Mouse (Mus musculus): ENCODE measurements around the gene Cd300lb. TPM values are rescaled to one million over a fixed set of nuclear protein-coding genes. Genes with fewer than 3 reads are reported as not detected.
"Not testable (repeated sequence)": the region's sequence is repeated elsewhere in the genome, so short reads cannot be mapped to it uniquely, and the experiment has no call there.

Gene Cd300lb
- polyA plus RNA-seq, 1 experiment from 2014 or later, result 0.15 TPM

GRCm38 (mm10) chr11:114912847-114913246 lies 21.3 kb downstream of the Cd300lb start:
- Histone ChIP-seq H3K27ac (replicated peaks) (no peak overlapping the region), H3K9ac (no peak overlapping the region), H3K4me3 (no peak overlapping the region), H3K36me3 (no peaks in the 10 kb centered on the region), H3K4me1 (replicated peaks) (0 out of 2 replicates have a peak, but pooled peaks cover 4% of the 10 kb centered on the region), H3K9me3 (no peaks in the 10 kb centered on the region), H3K4me2 (no peak overlapping the region), H3K27me3 (peaks cover 11% of the 10 kb centered on the region)
- ATAC-seq (ENCODE audit: low read depth), result 0 out of 2 replicates have a peak, but pooled peaks have one; percentile 50
- WGBS, result 19% methylated on average over 9 of the region's 9 CpGs

- ATAC-seq (ENCODE audit: low read depth); H3K9ac ChIP-seq: not testable (repeated sequence)
- 43% methylated on average over 3 of the region's 3 CpGs for WGBS
Measured at GRCm38 (mm10) chr11:114909538-114909937, 24.6 kb downstream of the Cd300lb start.

GRCm38 (mm10) chr11:114908086-114908485 lies 26.1 kb downstream of the Cd300lb start:
- 51% methylated on average over 4 of the region's 4 CpGs for WGBS
- Histone ChIP-seq H3K27me3 (peaks cover 5% of the 10 kb centered on the region; the same call in 1 of the 2 replicates), H3K27ac (replicated peaks) (no peak overlapping the region), H3K36me3 (no peaks in the 10 kb centered on the region), H3K4me3 (no peak overlapping the region), H3K4me1 (replicated peaks) (0 out of 2 replicates have a peak, but pooled peaks cover 4% of the 10 kb centered on the region), H3K9me3 (no peaks in the 10 kb centered on the region), H3K4me2 (no peak overlapping the region), H3K9ac (no peak overlapping the region)
- no peak for ATAC-seq (ENCODE audit: low read depth)

More at GRCm38 (mm10) chr11:114909538-114909937, 24.6 kb downstream of the Cd300lb start:
- not testable (repeated sequence) for H3K27ac ChIP-seq (replicated peaks); H3K9me3 ChIP-seq; H3K4me3 ChIP-seq; H3K4me2 ChIP-seq; H3K36me3 ChIP-seq; H3K4me1 ChIP-seq (replicated peaks)
- H3K27me3 ChIP-seq, result peaks cover 14% of the 10 kb centered on the region

GRCm38 (mm10) chr11:114907567-114907966 lies 26.6 kb downstream of the Cd300lb start:
- H3K9ac ChIP-seq, result no peak overlapping the region
- H3K4me2 ChIP-seq, result no peak overlapping the region
- H3K9me3 ChIP-seq, result no peaks in the 10 kb centered on the region
- ATAC-seq (ENCODE audit: low read depth), result no peak
- no peaks in the 10 kb centered on the region for H3K36me3 ChIP-seq
- 0 out of 2 replicates have a peak, but pooled peaks cover 4% of the 10 kb centered on the region for H3K4me1 ChIP-seq (replicated peaks)
- H3K27me3 ChIP-seq, result peaks cover 4% of the 10 kb centered on the region; the same call in 1 of the 2 replicates
- 88% methylated on average over 4 of the region's 4 CpGs for WGBS
- H3K27ac ChIP-seq (replicated peaks), result no peak overlapping the region
- no peak overlapping the region for H3K4me3 ChIP-seq

- peaks cover 4% of the 10 kb centered on the region for H3K27me3 ChIP-seq
- no peak overlapping the region for H3K4me2 ChIP-seq
- H3K4me3 ChIP-seq, result no peak overlapping the region
- no peaks in the 10 kb centered on the region for H3K9me3 ChIP-seq
- H3K9ac ChIP-seq, result no peak overlapping the region
- H3K4me1 ChIP-seq (replicated peaks), result 0 out of 2 replicates have a peak, but pooled peaks cover 3% of the 10 kb centered on the region
- H3K36me3 ChIP-seq, result no peaks in the 10 kb centered on the region
- H3K27ac ChIP-seq (replicated peaks), result no peak overlapping the region
- ATAC-seq (ENCODE audit: low read depth), result no peak
- 96% methylated on average over 4 of the region's 4 CpGs for WGBS
Measured at GRCm38 (mm10) chr11:114903224-114903623, 31.0 kb downstream of the Cd300lb start.

GRCm38 (mm10) chr11:114898026-114898425 lies 36.2 kb downstream of the Cd300lb start:
- Histone ChIP-seq H3K9me3 (no peaks in the 10 kb centered on the region), H3K27ac (replicated peaks) (no peak overlapping the region), H3K4me2 (no peak overlapping the region), H3K27me3 (no peaks in the 10 kb centered on the region; the same call in 1 of the 2 replicates), H3K4me1 (replicated peaks) (no peaks in the 10 kb centered on the region), H3K9ac (no peak overlapping the region), H3K36me3 (no peaks in the 10 kb centered on the region), H3K4me3 (no peak overlapping the region)
- no peak for ATAC-seq (ENCODE audit: low read depth)
- WGBS, result 41% methylated on average over 1 of the region's 1 CpGs

GRCm38 (mm10) chr11:114896085-114896484 lies 38.1 kb downstream of the Cd300lb start:
- Histone ChIP-seq H3K27me3 (no peaks in the 10 kb centered on the region; the same call in 1 of the 2 replicates), H3K4me1 (replicated peaks) (no peaks in the 10 kb centered on the region), H3K4me2 (no peak overlapping the region), H3K4me3 (no peak overlapping the region), H3K27ac (replicated peaks) (no peak overlapping the region), H3K9me3 (no peaks in the 10 kb centered on the region), H3K36me3 (no peaks in the 10 kb centered on the region), H3K9ac (no peak overlapping the region)
- ATAC-seq (ENCODE audit: low read depth), result no peak
- WGBS, result 91% methylated on average over 3 of the region's 3 CpGs

- Histone ChIP-seq H3K4me1 (replicated peaks) (no peaks in the 10 kb centered on the region), H3K9me3 (no peaks in the 10 kb centered on the region), H3K4me3 (no peak overlapping the region), H3K36me3 (no peaks in the 10 kb centered on the region), H3K9ac (no peak overlapping the region), H3K4me2 (no peak overlapping the region), H3K27me3 (no peaks in the 10 kb centered on the region), H3K27ac (replicated peaks) (no peak overlapping the region)
- no peak for ATAC-seq (ENCODE audit: low read depth)
- WGBS, result 70% methylated on average over 5 of the region's 5 CpGs
Measured at GRCm38 (mm10) chr11:114890542-114890941, 43.6 kb downstream of the Cd300lb start.

GRCm38 (mm10) chr11:114889991-114890518 lies 44.1 kb downstream of the Cd300lb start, which contains the start of gene Cd300a:
Gene Cd300a (plus strand): TSS chr11:114890041.
- ATAC-seq (ENCODE audit: low read depth), result no peak
- H3K27me3 ChIP-seq, result no peaks in the 10 kb centered on the region; the same call in 1 of the 2 replicates
- 75% methylated on average over 18 of the region's 18 CpGs for whole genome bisulfite sequencing
- no peak within 1 kb of the TSS for H3K27ac ChIP-seq (replicated peaks)
- no peaks in the 10 kb centered on the region for H3K4me1 ChIP-seq (replicated peaks)
- H3K36me3 ChIP-seq, result no peaks in the 10 kb centered on the region
- no peaks in the 10 kb centered on the region for H3K9me3 ChIP-seq
- no peak within 1 kb of the TSS for H3K4me2 ChIP-seq
- no peak within 1 kb of the TSS for H3K4me3 ChIP-seq
- H3K9ac ChIP-seq, result no peak within 1 kb of the TSS

- Histone ChIP-seq H3K27me3 (no peaks in the 10 kb centered on the region; the same call in 1 of the 2 replicates), H3K27ac (replicated peaks) (no peak overlapping the region), H3K4me1 (replicated peaks) (no peaks in the 10 kb centered on the region), H3K4me2 (no peak overlapping the region), H3K4me3 (no peak overlapping the region), H3K9me3 (no peaks in the 10 kb centered on the region), H3K9ac (no peak overlapping the region), H3K36me3 (no peaks in the 10 kb centered on the region)
- ATAC-seq (ENCODE audit: low read depth), result no peak
- 91% methylated on average over 4 of the region's 4 CpGs for WGBS
Measured at GRCm38 (mm10) chr11:114884380-114885100, 49.6 kb downstream of the Cd300lb start.

GRCm38 (mm10) chr11:114883251-114883789 lies 50.9 kb downstream of the Cd300lb start:
- no peak for ATAC-seq (ENCODE audit: low read depth)
- WGBS, result 93% methylated on average over 4 of the region's 4 CpGs
- Histone ChIP-seq H3K4me2 (no peak overlapping the region), H3K4me1 (replicated peaks) (no peaks in the 10 kb centered on the region), H3K36me3 (no peaks in the 10 kb centered on the region), H3K9ac (no peak overlapping the region), H3K4me3 (no peak overlapping the region), H3K9me3 (no peaks in the 10 kb centered on the region), H3K27me3 (no peaks in the 10 kb centered on the region; the same call in 1 of the 2 replicates), H3K27ac (replicated peaks) (no peak overlapping the region)

GRCm38 (mm10) chr11:114880589-114880988 lies 53.6 kb downstream of the Cd300lb start:
- WGBS, result 0% methylated on average over 1 of the region's 1 CpGs
- ATAC-seq (ENCODE audit: low read depth), result no peak

More at GRCm38 (mm10) chr11:114880589-114880988, 53.6 kb downstream of the Cd300lb start:
- no peak overlapping the region for H3K27ac ChIP-seq (replicated peaks)
- H3K4me3 ChIP-seq, result no peak overlapping the region
- H3K9me3 ChIP-seq, result no peaks in the 10 kb centered on the region
- no peaks in the 10 kb centered on the region for H3K36me3 ChIP-seq
- H3K27me3 ChIP-seq, result no peaks in the 10 kb centered on the region; the same call in 1 of the 2 replicates
- no peak overlapping the region for H3K4me2 ChIP-seq
- no peaks in the 10 kb centered on the region; the same call in 1 of the 2 replicates for H3K4me1 ChIP-seq (replicated peaks)
- no peak overlapping the region for H3K9ac ChIP-seq

All from neural tube, embryonic 13.5 days (tissue).